ENCODE assay signal across 18 mouse cellular contexts in genomic region chr9:102735231-102735630, GRCm38 (mm10). TPM values are rescaled to one million over a fixed set of nuclear protein-coding genes. Genes with fewer than 3 reads are reported as not detected.
A peak's percentile ranks its signal among the peaks of the same experiment; 100 is the strongest.
DNase-seq lines count a peak whose midpoint lies in the region; ATAC-seq and TF ChIP-seq lines count a peak whose summit lies in the region.
"Had no signal": no experiment of that assay in that cellular context is flagged by ENCODE, and none has a peak within 500 bp of the region (broad histone marks: within the 10 kb centered on the region; RNA-seq: fewer than 3 reads in every experiment).

No protein-coding gene starts in this region.

- no peaks in the 10 kb centered on the region for H3K9me3 ChIP-seq in liver, embryonic 13.5 days (replicated peaks)
- no peaks in the 10 kb centered on the region for H3K9me3 ChIP-seq in intestine, embryonic 15.5 days
- H3K9me3 ChIP-seq: forebrain, embryonic 13.5 days; hindbrain, embryonic 13.5 days; midbrain, embryonic 13.5 days had no signal

- TF ChIP-seq POLR2A in embryonic fibroblast, embryonic 13.5 days (IDR thresholded peaks at IDR 0.05; ENCODE audit: low read depth, low read length), result no peak
- no peak for TF ChIP-seq POLR2A in small intestine, adult 2 months (IDR thresholded peaks at IDR 0.05; ENCODE audit: low read depth, low read length)
- TF ChIP-seq POLR2A in thymus, adult 2 months (IDR thresholded peaks at IDR 0.05; ENCODE audit: control insufficient read depth, extremely low read depth, insufficient read depth, low read length, poor library complexity), result no peak

- WGBS in liver, embryonic 13.5 days (ENCODE audit: insufficient replicate concordance), result 64% methylated on average over 3 of the region's 3 CpGs
- WGBS in intestine, embryonic 15.5 days, result 87% methylated on average over 3 of the region's 3 CpGs
- 72% methylated on average over 3 of the region's 3 CpGs for WGBS in small intestine, adult 2 months
- WGBS in thymus, adult 2 months, result 92% methylated on average over 3 of the region's 3 CpGs

- no peaks in the 10 kb centered on the region for H3K27me3 ChIP-seq in liver, embryonic 13.5 days
- H3K27me3 ChIP-seq in intestine, embryonic 15.5 days (replicated peaks), result no peaks in the 10 kb centered on the region
- H3K27me3 ChIP-seq in small intestine, adult 2 months (ENCODE audit: control insufficient read depth, insufficient read depth, low read length), result no peaks in the 10 kb centered on the region
- H3K27me3 ChIP-seq in thymus, adult 2 months (ENCODE audit: control insufficient read depth, insufficient read depth, low read length), result no peaks in the 10 kb centered on the region
- H3K27me3 ChIP-seq: forebrain, embryonic 13.5 days; hindbrain, embryonic 13.5 days; midbrain, embryonic 13.5 days had no signal

- H3K36me3 ChIP-seq in liver, embryonic 13.5 days, result peaks cover 22% of the 10 kb centered on the region
- peaks cover 21% of the 10 kb centered on the region for H3K36me3 ChIP-seq in intestine, embryonic 15.5 days
- peaks cover 20% of the 10 kb centered on the region for H3K36me3 ChIP-seq in small intestine, adult 2 months (ENCODE audit: control insufficient read depth, insufficient read depth, low read length)
- H3K36me3 ChIP-seq in thymus, adult 2 months (ENCODE audit: control insufficient read depth, insufficient read depth, low read length), result no peaks in the 10 kb centered on the region

- H3K4me2 ChIP-seq in liver, embryonic 13.5 days, result no peak overlapping the region
- H3K4me2 ChIP-seq in intestine, embryonic 15.5 days (replicated peaks), result no peak overlapping the region
- H3K4me2 ChIP-seq: forebrain, embryonic 13.5 days; hindbrain, embryonic 13.5 days; midbrain, embryonic 13.5 days had no signal

- H3K4me1 ChIP-seq in liver, embryonic 13.5 days (replicated peaks), result peaks cover 34% of the 10 kb centered on the region
- peaks cover 20% of the 10 kb centered on the region for H3K4me1 ChIP-seq in embryonic fibroblast, embryonic 13.5 days (ENCODE audit: control insufficient read depth, insufficient read depth, low read length)
- 0 out of 2 replicates have a peak, but pooled peaks cover 7% of the 10 kb centered on the region for H3K4me1 ChIP-seq in intestine, embryonic 15.5 days (replicated peaks)
- peaks cover 15% of the 10 kb centered on the region; the same call in 1 of the 2 replicates for H3K4me1 ChIP-seq in small intestine, adult 2 months (ENCODE audit: control insufficient read depth, insufficient read depth, insufficient read length, low read length)
- no peaks in the 10 kb centered on the region for H3K4me1 ChIP-seq in thymus, adult 2 months (replicated peaks; ENCODE audit: control insufficient read depth, insufficient read depth, low read length)

- no peak overlapping the region for H3K9ac ChIP-seq in liver, embryonic 13.5 days
- H3K9ac ChIP-seq in intestine, embryonic 15.5 days, result no peak overlapping the region
- H3K9ac ChIP-seq: forebrain, embryonic 13.5 days; hindbrain, embryonic 13.5 days; midbrain, embryonic 13.5 days had no signal

- H3K27ac ChIP-seq in liver, embryonic 13.5 days, result 0 out of 2 replicates have a peak overlapping the region, but pooled peaks have one; percentile 4
- peak overlapping the region; percentile 88 for H3K27ac ChIP-seq in embryonic fibroblast, embryonic 13.5 days (ENCODE audit: insufficient read depth, low read length)
- peak overlapping the region; percentile 85 for H3K27ac ChIP-seq in intestine, embryonic 15.5 days
- peak overlapping the region; percentile 82; the same call in 1 of the 2 replicates for H3K27ac ChIP-seq in small intestine, adult 2 months (ENCODE audit: insufficient read depth, low read depth, low read length)
- H3K27ac ChIP-seq in thymus, adult 2 months (ENCODE audit: control insufficient read depth, insufficient read depth, low read length), result no peak overlapping the region
- H3K27ac ChIP-seq: forebrain, embryonic 13.5 days; hindbrain, embryonic 13.5 days; left cerebral cortex, adult 2 months; macrophage; midbrain, embryonic 13.5 days had no signal

- ATAC-seq in liver, embryonic 13.5 days (ENCODE audit: low read depth), result no peak
- ATAC-seq in intestine, embryonic 15.5 days, result no peak
- ATAC-seq: CD4-positive, CD25-positive, alpha-beta regulatory T cell, adult 4 months; forebrain, embryonic 13.5 days; midbrain, embryonic 13.5 days had no signal

- DNase-seq in liver, embryonic 13.5 days, result no peak
- DNase-seq in liver, result no peak
- DNase-seq in thymus, postnatal 25 days, result no peak
- DNase-seq in thymus, adult 2 months, result no peak
- DNase-seq: cerebellum, adult 8-10 months; gastrocnemius, adult 2 months; heart, adult 11 months; right cerebral cortex, adult 18-20 months; spleen, adult 18-20 months had no signal

- no peak for TF ChIP-seq CTCF in embryonic fibroblast, embryonic 13.5 days (IDR thresholded peaks at IDR 0.05; ENCODE audit: borderline replicate concordance, insufficient read depth, low read length)
- no peak for TF ChIP-seq CTCF in small intestine, adult 2 months (IDR thresholded peaks at IDR 0.05; ENCODE audit: extremely low read depth, insufficient read length, insufficient replicate concordance, low read depth, low read length)
- no peak for TF ChIP-seq CTCF in thymus, adult 2 months (IDR thresholded peaks at IDR 0.05; ENCODE audit: borderline replicate concordance, control insufficient read depth, extremely low read depth, insufficient read depth, low read length, poor library complexity)

- no peak overlapping the region for H3K4me3 ChIP-seq in liver, embryonic 13.5 days (replicated peaks)
- no peak overlapping the region for H3K4me3 ChIP-seq in embryonic fibroblast, embryonic 13.5 days (ENCODE audit: insufficient read depth, low read length)
- H3K4me3 ChIP-seq in intestine, embryonic 15.5 days (replicated peaks), result no peak overlapping the region
- H3K4me3 ChIP-seq in small intestine, adult 2 months (ENCODE audit: low read depth, low read length), result no peak overlapping the region
- no peak overlapping the region for H3K4me3 ChIP-seq in thymus, adult 2 months (ENCODE audit: control insufficient read depth, insufficient read depth, low read length)
- H3K4me3 ChIP-seq: forebrain, embryonic 13.5 days; gastrocnemius, adult 2 months; hindbrain, embryonic 13.5 days; left cerebral cortex, adult 2 months; midbrain, embryonic 13.5 days had no signal

RNA-seq across cellular contexts. Expression of gene Amotl2, which starts 18.8 kb away (rescaled TPM):
- 4.2 and 4.5 TPM in 2 replicates for polyA plus RNA-seq in liver, embryonic 13.5 days (2015; fragmentation: Nextera tagmentation; extraction: Ambion mirVana)
- polyA plus RNA-seq in embryonic fibroblast, embryonic 13.5 days (2011; ENCODE audit: insufficient read length, low read depth, missing spikeins), result 135 and 188 TPM in 2 replicates
- polyA plus RNA-seq in intestine, embryonic 15.5 days (2015; fragmentation: Nextera tagmentation; extraction: Ambion mirVana), result 31.8 and 32.9 TPM in 2 replicates
- 8.7 and 12.3 TPM in 2 replicates for polyA plus RNA-seq in small intestine, adult 2 months (2012; rRNA removed)
- 6.7 and 7.2 TPM in 2 replicates for polyA plus RNA-seq in thymus, adult 2 months (2012; rRNA removed)
- polyA plus RNA-seq: CD4-positive, CD25-positive, alpha-beta regulatory T cell, adult 4 months had no signal
